Mouse (Mus musculus) telencephalon, adult 2 months (tissue): ENCODE data around the gene Acsl5.

Source experiments
- DNase-seq: peaks from one replicate; pipeline ENCODE4 v3.0.0-alpha.2; 2011; ENCODE audit warnings: low read depth, low spot score

Gene Acsl5

DNA sequence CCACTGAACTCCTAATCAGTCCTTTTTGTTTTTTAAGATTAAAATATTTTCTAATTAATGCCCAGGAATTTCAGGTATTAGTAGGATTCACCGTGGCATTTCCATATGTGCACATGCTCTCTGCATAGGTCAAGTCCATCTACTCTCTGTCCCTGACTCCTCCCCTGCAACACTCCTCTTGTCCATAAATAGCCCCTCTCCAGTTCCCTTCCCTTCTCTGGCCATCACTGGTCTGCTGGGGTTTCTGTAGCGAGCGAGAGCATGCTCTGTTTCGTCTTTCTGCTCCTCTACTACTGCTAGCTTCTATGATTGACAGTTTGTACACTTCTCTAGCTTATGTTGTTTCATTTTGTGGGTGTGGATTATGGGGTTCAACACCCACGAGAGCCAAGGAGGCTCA lies 80.0 kb downstream of the Acsl5 start:
- DNase-seq = no peak

DNA sequence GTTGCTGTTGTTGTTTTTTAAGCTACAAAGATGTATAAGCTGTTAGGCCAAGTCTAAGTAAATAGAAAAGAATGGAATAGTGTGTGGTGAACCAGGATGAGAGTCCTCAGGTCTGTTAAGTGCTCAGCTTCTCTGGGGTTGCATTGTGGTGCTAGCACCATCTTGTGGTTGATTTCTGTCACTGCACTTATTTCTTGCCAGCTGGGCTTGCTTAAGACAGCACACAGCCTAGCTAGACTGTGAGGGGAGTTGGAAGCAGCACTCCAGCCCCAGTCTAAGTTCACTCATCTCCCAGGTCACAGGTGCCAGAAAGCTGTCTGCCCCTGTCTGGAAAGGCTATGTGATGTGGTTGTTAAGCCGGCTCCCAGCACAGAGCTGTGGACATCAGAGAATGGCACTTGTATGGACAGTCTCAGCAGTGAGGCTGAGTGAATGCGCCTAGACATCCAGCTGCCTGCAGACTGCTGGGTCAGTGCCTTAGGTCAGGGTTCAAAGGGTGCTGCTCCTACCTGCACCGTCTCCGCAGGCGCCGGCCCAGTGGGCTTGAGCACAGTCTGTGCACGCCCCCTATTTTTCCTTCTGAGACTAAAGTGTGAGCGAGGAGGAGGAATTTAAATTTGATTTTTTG lies 81.0 kb downstream of the Acsl5 start:
- DNase-seq = peak; percentile 71

DNA sequence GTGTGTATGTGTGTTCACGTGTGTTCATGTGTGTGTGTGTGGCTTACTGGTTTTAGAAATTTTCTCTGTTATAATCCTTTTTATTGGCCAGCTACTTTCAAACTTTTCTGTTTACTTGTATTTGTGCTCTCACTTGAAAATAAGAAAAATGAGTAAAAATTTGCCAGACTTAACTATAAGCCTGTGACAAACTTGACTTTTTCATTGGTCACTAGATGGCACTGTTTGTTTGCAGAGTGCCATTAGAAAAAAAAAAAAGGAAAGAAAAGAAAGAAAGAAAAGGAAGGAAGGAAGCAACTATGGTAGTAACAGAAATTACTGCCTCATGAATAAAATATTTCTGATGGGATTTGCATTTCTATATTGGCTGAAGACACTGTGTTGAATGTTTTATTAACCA lies 84.1 kb downstream of the Acsl5 start:
- DNase-seq = no peak

DNA sequence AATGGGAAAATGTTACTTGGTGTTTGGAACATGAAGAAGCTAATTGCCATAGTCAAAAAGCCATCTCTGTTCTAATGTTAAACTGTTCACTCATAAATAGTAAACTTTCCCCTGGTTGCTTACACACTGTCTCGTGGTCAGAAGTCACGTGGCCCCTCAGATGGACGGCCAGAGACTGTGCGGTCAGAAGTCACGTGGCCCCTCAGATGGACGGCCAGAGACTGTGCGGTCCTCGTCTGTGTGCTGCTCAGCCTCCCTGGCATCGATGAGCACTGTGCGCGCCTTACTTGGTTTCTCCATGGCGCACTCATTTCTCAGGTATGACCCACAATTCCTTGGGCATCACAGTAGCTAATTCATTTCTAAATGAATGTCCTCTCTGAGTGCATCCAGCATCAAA lies 84.7 kb downstream of the Acsl5 start:
- DNase-seq = no peak

DNA sequence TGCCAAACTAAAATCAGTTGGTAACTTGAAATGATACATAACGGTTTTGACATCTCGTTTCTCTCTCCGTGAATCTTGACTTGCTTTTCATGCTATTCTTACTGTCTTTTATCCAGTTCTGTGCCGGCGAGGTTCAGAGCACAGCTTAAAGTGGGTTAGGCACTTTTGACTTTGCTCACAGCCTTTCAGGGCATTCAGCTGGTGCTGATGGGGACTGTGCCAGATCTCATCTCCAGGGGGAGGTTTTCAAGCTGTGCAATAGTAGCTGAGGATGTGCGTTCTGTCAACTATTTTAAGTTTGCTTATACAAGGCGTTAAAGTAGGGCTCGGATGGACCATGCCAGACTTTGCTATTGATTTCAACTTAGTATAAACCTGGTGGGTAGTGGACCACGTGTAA lies 85.3 kb downstream of the Acsl5 start:
- DNase-seq = no peak

DNA sequence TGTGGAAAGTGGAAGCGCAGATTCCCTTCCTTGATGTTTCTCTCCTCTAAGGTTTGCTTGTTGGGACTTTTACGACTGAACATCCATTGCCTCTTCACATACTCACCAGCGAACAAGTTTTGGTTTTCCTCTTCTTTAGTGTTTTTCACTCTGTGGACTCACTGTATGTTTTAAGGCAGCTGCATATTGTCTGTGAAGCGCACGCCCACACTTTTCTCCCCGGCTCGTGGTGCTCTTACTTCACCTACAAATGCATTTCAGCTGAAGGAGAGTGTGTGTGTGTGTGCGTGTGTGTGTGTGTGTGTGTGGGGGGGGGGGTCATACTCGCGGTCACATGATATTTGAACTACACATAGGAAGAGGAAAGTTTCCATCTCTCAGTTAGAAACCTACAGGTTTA lies 85.9 kb downstream of the Acsl5 start:
- no peak for DNase-seq

DNA sequence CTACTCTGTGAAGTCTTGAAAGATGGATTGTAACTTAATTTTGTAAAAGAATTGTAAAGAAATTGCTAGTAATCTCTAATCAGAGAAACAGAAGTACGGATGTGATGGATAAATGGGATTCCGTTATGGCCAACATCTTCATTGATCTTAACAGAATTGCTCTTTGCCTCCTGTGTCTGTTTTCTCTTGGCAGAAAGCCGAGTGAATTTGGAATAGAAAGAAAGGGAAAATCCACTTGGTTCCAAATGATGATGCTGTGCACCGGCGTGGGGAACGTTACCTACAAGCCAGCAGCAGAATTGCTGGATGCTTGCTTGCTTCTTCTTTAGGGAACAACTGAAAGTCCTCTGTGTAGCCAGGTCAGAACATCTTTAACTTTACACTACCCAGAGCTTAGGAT lies 88.8 kb downstream of the Acsl5 start:
- DNase-seq = no peak

DNA sequence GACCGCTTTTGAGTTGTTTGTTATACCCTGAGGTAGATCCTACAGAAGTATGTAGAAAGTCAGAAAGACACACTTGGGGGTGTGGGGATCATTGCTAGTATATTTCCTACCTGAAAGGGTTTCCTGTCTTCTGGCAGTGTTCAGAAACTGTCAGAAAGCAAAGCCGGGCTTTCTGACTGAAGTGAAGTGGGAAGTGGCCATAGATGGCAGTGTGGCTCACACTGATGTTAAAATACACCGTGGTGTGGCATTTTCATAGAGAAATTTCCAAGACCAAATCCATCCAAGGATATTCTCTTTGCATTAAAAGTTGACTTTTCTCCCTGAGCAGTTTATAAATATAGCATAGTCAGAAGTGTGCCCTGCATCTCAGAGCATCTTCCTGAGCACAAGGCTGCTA lies 89.6 kb downstream of the Acsl5 start:
- DNase-seq = no peak

DNA sequence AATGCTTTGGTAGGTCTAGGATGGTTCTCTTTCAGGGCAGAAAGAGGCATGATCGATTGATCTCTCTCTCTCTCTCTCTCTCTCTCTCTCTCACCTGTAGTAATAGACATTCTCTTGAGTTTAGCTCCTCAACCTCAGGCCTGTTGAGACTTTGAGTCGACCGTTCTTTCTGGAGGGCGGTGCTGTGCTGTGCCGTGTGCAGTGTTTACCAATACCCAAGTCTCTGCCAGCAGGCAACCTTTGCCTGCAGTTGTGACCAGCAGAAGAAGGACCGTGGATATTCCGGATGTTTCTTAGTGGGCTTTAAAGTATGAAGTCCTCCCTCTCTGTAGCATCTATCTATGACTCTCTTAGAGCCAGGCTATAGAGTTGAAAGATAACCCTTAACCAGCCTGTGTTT lies 90.7 kb downstream of the Acsl5 start:
- DNase-seq = no peak

DNA sequence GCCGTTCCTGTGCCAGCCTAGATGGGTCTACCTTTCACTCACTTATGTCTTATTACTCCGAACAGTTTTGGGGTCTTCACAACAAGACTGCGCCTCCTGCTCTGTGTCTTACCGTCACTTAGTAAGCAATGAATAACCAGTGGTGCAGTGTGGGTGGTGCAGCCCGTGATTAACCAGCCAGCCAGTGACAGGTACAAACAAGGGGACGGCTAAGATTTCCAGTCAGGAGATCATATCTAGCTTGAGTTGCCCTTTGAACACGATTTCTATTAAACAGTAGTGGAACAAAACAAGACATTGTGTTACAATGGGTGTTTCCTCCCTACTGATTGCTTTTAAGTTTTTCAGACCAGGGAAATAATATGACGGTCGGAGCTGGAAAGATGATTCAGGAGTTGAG lies 91.5 kb downstream of the Acsl5 start:
- no peak for DNase-seq
